Mouse (Mus musculus) kidney, adult 2 months (tissue): ENCODE data around the gene Trim56.

Experiments
- CTCF ChIP-seq: fragments of 200-500 bp; conservative IDR thresholded peaks from 2 replicates; pipeline ENCODE4 v1.5.1; 2011; ENCODE audit warnings: low read depth, mild to moderate bottlenecking, control low read depth, low read length, moderate library complexity, mixed read lengths; ENCODE audit not compliant: insufficient read depth, insufficient read length
- POLR2A ChIP-seq: fragments of 200-500 bp; IDR thresholded peaks from one replicate; pipeline ENCODE4 v1.6.1; 2011; ENCODE audit warnings: low read depth, low read length, control low read depth

DNA sequence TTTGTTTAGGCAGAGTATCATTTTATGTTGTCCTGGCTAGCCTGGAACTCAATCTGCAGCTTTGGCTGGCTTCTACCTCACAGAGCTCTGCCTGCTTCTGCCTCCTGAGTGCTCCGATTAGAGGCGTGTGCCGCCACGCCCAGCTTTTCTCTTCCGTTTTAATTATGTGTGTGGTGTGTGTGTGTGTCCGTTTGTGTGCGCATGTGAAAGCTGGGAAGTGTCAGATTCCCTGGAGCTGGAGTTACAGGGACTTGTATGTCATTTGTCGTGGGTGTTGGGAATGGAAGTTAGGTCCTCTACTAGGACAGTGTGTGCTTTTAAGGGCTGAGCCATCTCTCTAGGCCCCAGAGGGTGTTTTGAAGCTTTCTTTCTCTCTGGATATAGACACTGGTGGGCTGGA lies 42.9 kb downstream of the Trim56 start:
- TF ChIP-seq CTCF (no peak), POLR2A (no peak)
